In the genomic region with DNA sequence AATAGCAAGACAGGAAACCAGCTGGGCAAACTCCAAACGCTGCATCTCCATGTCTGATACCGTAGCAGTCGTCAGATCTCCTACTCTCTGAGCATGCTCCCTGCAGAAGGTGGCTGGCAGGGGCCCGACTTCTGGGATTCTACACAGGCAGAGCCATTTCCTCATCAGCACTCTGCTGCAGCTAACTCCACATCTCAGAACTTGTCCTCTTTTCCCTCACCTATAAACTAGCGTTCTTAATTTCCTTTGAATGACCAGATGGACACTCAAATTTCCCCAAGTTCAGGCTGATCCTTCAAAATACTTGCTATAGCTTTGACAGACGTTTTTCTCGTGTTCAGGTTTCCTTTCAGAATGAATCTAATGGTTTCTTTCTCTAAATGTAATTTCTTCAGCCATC, we compare ENCODE assay signal across 8 mouse cellular contexts. TPM values are rescaled to one million over a fixed set of nuclear protein-coding genes. Genes with fewer than 3 reads are reported as not detected.
DNase-seq lines count a peak whose midpoint lies in the region; ATAC-seq lines count a peak whose summit lies in the region.

No protein-coding gene starts in this region.

- H3K4me3 ChIP-seq in kidney, embryonic 16.5 days (ENCODE audit: low read length), result peak overlapping the region; percentile 89
- H3K4me3 ChIP-seq in neural tube, embryonic 12.5 days, result peak overlapping the region; percentile 92

- DNase-seq in adrenal gland, postnatal 14 days, result peak; percentile 33
- DNase-seq in adrenal gland, postnatal 25 days, result no peak
- peak; percentile 9 for DNase-seq in urinary bladder, postnatal 14 days (ENCODE audit: low spot score)
- no peak for DNase-seq in urinary bladder, postnatal 10 days (ENCODE audit: low spot score)
- DNase-seq in frontal cortex, postnatal 14 days (ENCODE audit: low spot score in 2 of 2), result no peak
- no peak for DNase-seq in left cerebral cortex, postnatal 14 days (ENCODE audit: low spot score in 2 of 2)

- WGBS in kidney, embryonic 16.5 days, result 38% methylated on average over 7 of the region's 7 CpGs
- WGBS in neural tube, embryonic 12.5 days, result 59% methylated on average over 7 of the region's 7 CpGs

- no peaks in the 10 kb centered on the region for H3K9me3 ChIP-seq in kidney, embryonic 16.5 days (ENCODE audit: low read length)
- no peaks in the 10 kb centered on the region for H3K9me3 ChIP-seq in neural tube, embryonic 12.5 days

- H3K4me1 ChIP-seq in kidney, embryonic 16.5 days (ENCODE audit: insufficient read depth, low read length), result peaks cover 21% of the 10 kb centered on the region
- H3K4me1 ChIP-seq in neural tube, embryonic 12.5 days, result peaks cover 21% of the 10 kb centered on the region

- ATAC-seq in kidney, embryonic 16.5 days (ENCODE audit: low FRiP score, low TSS enrichment), result no peak
- no peak for ATAC-seq in neural tube, embryonic 12.5 days (ENCODE audit: low FRiP score, low read depth)

- H3K9ac ChIP-seq in kidney, embryonic 16.5 days (replicated peaks; ENCODE audit: low read length), result peak overlapping the region; percentile 87
- H3K9ac ChIP-seq in neural tube, embryonic 12.5 days, result peak overlapping the region; percentile 87; the same call in 1 of the 2 replicates

- H3K27me3 ChIP-seq in kidney, embryonic 16.5 days (ENCODE audit: insufficient read depth, low read length), result no peaks in the 10 kb centered on the region
- no peaks in the 10 kb centered on the region for H3K27me3 ChIP-seq in neural tube, embryonic 12.5 days (replicated peaks)

- H3K27ac ChIP-seq in kidney, embryonic 16.5 days (ENCODE audit: low read length), result peak overlapping the region; percentile 97
- H3K27ac ChIP-seq in neural tube, embryonic 12.5 days, result no peak overlapping the region

- intact Hi-C loops in left cerebral cortex, postnatal 14 days (cut with DNase I), result loop anchor here (2.0 kb wide), 1 partner anchor 45 kb away; a partner anchor contains a TSS

- H3K4me2 ChIP-seq in kidney, embryonic 16.5 days (replicated peaks; ENCODE audit: low read depth, low read length), result peak overlapping the region; percentile 69
- H3K4me2 ChIP-seq in neural tube, embryonic 12.5 days (replicated peaks), result peak overlapping the region; percentile 69

- H3K36me3 ChIP-seq in kidney, embryonic 16.5 days (ENCODE audit: insufficient read depth, low read length), result no peaks in the 10 kb centered on the region
- H3K36me3 ChIP-seq in neural tube, embryonic 12.5 days, result no peaks in the 10 kb centered on the region

RNA-seq across cellular contexts. Expression of a gene that starts 1.1 kb away (rescaled TPM):
- total RNA-seq in adrenal gland, postnatal 14 days (2021), result 62.3 and 63.7 TPM in 2 replicates
- total RNA-seq in adrenal gland, postnatal 25 days (2021), result 68.2 and 76.1 TPM in 2 replicates
- polyA plus RNA-seq in kidney, embryonic 16.5 days (2015; fragmentation: Nextera tagmentation; extraction: Ambion mirVana), result 53.7 and 54.4 TPM in 2 replicates
- 67.2 and 72.0 TPM in 2 replicates for polyA plus RNA-seq in neural tube, embryonic 12.5 days (2016; fragmentation: Nextera tagmentation; extraction: Ambion mirVana)
- total RNA-seq in left cerebral cortex, postnatal 14 days (2021), result 10 to 100 TPM; 60.5 to 61.1 TPM

RNA-seq across cellular contexts. Expression of a gene that starts 45.2 kb away (rescaled TPM):
- 31.5 and 40.2 TPM in 2 replicates for total RNA-seq in adrenal gland, postnatal 14 days (2021)
- total RNA-seq in adrenal gland, postnatal 25 days (2021), result 40.4 and 46.4 TPM in 2 replicates
- 29.1 and 39.4 TPM in 2 replicates for polyA plus RNA-seq in kidney, embryonic 16.5 days (2015; fragmentation: Nextera tagmentation; extraction: Ambion mirVana)
- 40.3 and 46.0 TPM in 2 replicates for polyA plus RNA-seq in neural tube, embryonic 12.5 days (2016; fragmentation: Nextera tagmentation; extraction: Ambion mirVana)
- 10 to 100 TPM; 55.0 to 61.1 TPM for total RNA-seq in left cerebral cortex, postnatal 14 days (2021)

Comparison
In these comparisons a context has a peak if more than half of its experiments do, and no peak if none do; other contexts are left out.
1. DNase-seq: peak in adrenal gland, postnatal 14 days (single experiment) and urinary bladder, postnatal 14 days (single experiment); none in adrenal gland, postnatal 25 days (single experiment), urinary bladder, postnatal 10 days (single experiment), frontal cortex, postnatal 14 days (0 of 2) and left cerebral cortex, postnatal 14 days (0 of 2).